Mouse (Mus musculus) layer of hippocampus, adult 11-12 months (tissue): ENCODE results near the gene Rgs9bp.
"Not testable (repeated sequence)": the region's sequence is repeated elsewhere in the genome, so short reads cannot be mapped to it uniquely, and the experiment has no call there.

Experiments used
- DNase-seq: peaks from one replicate; pipeline ENCODE4 v3.0.0; 2022; ENCODE audit warnings: low spot score

Rgs9bp gene

DNA sequence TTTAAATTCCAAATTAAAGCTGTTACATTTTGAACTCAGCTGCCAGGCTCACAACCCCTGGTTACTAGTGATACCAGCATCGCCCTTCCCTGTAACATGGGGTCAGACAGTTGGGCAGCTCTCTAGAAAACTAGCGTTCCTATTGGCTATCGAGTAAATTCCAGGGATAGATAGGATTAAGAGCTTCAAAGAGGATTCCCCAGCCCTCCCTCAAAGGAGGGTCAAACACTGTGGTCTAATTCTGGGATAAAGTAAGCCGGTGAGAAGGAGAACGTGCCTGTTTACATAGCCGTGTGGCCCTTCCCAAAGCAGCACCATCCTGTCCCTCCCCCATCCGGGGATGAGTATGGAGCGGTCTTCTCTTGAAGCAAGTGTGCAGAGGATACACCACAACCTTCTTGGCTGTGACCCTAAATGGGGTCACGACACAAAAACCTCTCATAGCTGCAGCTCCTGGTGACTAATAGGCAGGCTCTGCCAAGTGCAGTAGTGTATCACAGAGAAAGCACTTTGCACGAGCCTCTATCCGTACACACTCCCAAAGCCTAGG is 1.8 kb downstream of the Rgs9bp start:
- DNase-seq, result no peak

DNA sequence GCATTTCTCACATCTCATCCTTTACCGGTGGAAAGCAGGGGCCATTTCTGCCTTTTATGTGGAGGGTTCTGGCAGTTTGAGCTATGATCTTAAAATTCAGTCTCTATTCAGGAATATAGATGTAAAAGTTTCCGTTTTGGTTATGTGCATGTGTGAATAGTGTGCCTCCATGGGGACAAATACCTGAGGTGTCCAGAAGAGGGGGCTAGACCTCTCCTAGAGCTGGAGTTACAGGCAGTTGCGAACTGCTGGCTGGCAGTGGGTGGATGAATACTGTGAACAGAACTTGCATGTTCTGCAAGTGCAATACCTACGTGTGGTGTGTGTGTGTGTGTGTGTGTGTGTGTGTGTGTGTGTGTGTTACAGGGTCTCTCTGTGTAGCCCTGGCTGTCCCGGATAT is 2.7 kb downstream of the Rgs9bp start:
- no peak for DNase-seq

DNA sequence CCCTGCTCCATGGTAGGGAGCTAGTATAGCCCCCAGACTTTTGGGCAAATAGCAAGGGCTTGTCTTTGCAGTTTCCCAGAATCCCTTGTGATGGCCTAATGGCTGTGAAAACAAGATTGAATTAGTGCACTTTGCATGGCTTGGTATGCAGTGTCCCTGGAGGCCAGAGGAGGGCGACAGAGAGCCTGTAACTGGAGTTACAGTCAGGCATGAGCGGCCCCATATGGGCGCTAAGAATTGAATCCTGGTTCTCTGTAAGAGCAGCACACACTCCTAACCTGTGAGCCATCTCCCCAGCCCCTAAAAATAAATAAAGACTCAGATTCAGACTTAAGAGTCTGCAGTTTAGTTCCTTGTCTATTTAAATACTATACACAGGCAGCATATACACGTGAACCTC is 5.5 kb downstream of the Rgs9bp start:
- DNase-seq, result no peak

DNA sequence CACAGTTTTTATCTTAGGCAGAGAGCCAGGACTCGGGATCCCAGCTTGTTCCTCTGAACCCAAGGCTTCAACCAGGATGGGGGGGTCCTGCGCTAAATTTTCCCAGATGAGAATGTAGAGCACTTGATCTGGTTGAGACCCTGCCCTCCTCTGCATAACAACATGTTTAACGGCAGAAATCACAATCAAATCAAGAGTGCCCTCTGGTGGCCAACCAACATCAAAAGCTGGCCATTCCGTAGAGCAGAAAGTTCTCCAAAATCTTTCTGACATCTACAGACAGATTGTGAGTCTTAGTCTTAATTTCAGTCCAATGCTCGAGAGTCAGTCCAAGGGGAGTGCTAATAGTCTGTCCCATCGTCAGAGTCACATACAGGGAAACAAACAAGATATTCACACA is 14.5 kb downstream of the Rgs9bp start:
- DNase-seq, result not testable (repeated sequence)

DNA sequence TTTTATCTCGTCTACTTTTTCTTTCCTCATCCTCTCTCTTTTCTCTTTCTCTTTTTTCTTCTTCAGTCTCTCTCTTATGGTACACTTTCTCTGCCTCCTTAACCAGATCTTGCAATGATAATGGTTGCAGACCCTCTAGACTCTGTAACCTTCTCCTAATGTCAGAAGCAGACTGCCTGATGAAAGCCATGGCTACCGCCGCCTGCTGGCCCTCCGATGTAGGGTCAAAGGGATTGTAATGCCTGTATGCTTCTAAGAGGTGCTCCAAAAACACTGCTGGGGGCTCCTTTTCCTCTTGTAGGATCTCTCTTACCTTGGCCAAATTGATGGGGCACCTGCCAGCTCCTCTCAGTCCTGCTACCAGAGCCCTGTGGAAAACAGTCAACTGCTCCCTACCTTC is 15.7 kb downstream of the Rgs9bp start:
- DNase-seq, result not testable (repeated sequence)

DNA sequence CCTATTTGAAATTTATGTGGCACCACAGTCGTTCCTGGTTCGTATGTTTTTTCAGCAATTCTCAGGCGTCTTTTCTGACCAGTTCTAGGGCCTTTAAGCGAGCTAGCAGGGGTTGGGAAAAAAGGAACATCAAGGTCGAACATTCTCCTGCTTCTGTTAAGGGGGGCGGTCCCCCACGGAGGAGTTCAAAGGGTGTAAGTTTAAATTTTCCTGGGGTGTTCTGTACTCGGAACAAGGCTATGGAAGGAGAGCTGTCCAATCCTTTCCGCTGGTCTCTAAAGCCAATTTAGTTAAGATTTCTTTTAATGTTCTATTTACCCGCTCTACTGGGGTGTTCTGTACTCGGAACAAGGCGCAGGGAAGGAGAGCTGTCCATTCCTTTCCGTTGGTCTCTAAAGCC is 19.4 kb downstream of the Rgs9bp start:
- DNase-seq, result not testable (repeated sequence)

DNA sequence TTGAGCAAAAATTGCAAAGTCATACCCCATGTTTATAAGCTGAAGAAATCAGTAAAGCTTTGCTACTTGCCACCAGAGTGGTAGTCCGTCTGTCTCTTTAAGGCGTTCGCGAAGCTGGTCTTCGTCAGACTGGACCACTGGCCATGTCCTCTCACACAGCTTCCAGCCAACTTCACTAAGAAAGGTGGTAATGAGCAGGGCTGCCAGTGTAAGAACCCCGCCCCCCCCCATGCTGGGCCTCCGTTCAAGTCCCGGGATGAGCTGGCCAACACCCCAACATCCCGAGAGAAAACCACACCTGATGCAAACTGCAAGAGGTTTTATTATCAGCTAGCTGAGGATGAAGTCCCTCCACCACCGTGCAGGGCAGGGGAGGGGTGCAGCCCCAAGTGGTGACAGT is 20.5 kb downstream of the Rgs9bp start:
- DNase-seq, result not testable (repeated sequence)

DNA sequence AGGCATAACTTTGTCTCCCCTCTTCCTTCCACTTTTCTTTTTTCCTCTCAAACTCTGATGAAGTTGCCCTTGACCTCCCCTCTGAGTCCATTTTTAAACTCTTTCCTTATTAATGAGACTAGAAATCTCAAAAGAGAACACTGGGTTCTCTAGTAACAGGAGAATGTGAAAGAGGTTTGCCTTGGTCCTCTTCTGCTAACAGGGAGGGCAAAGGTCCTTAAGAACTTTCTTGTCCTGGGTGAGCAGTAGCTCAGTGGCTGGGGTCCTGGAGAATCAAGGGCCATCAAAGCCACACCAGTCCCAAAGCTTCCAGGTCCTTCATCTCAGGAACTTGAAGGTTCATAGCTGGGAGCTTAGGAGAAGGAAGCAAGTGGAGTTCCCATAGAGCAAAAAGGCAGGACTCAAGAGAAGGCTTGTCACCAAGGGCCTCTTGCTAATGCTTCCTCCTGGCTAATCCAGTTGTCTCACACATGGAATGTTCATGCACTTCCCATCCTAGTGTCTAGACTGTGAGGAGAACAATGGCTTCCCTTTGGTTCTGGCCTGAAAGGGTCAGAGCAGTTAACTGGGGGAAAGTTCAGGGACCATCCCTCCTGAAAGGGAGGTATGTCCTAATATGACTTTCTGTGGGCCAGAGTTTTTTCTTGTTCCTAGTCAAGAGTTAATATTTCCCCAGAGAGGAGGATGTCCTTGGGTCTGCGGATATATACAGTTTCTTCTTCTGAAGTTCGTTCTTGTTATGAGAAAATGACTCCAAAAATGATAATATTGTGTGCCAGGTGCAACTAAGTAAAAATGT is 21.1 kb downstream of the Rgs9bp start:
- DNase-seq, result no peak

DNA sequence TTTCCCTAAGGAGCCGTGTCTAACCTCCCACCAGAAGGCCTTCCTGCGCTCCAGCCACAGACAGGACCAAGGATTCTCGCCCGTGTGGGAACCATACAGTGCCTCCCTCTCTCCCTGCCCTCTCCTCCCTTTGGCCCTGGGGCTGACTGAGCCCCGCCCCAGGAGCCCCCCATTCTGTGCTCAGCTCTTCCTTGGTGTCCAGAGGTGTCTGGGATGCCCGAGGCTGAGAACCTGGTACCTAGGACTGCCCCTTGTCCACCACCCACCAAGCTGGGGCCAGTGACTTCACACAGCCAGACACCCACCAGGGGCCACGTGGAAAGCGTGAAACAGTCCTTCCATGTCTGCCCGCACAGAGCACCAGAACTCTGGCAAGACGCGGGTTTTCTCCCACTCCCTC is 22.3 kb downstream of the Rgs9bp start:
- DNase-seq, result no peak

DNA sequence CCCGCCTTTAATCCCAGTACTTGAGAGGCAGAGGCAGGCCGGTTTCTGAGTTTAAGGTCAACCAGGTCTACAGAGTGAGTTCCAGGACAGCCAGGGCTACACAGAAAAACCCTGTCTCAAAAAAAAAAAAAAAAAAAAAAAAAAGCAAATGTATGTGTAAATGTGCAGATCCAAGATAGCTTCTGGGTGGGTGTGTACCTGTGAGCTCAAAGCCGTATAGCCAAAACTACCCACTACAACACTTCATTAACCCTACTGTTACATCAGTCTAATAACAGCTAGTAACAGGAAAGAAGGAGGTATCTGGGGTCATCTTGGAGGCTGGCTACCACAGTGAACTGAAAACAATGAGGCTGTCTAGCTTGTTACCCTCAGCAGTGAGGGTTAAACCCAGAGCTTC is 25.5 kb downstream of the Rgs9bp start:
- DNase-seq, result no peak

DNA sequence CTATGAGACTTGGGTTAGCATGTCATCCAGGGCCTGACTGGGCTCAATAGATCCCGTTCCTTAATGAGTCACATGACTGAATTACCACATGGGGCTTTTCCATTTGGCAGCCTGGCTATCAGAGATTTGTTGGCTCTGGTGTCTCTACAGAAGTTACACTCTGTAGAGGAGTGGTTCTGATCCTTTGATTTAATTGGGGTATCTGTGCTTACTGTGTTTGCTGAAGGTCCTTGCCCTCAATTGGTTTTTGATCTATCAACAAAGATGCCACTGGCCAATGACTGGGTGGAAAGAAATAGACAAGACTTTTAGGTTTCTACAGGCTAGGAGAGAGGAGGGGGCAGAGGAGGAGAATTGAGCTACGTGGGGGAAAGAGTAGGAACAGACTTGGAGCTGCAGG is 26.7 kb downstream of the Rgs9bp start:
- DNase-seq, result no peak

DNA sequence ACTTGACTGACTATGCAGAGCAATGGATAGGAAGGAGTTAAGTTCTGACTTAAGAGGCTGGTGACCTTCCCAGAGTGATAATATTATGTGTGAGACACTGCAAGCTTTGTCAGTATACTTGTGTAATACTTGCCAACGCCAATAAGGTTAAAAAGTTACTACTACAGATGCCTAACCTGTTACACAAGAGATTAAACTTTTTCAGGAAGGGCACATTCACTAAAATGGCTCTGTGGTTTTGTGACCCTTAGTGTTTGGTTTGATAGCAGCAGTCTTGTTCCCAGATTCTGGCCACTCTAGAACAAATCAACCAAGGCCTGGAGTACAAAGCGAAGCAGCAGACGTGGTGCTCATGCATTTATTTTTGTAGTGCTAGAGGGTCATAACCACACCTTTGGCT is 27.8 kb downstream of the Rgs9bp start:
- no peak for DNase-seq

DNA sequence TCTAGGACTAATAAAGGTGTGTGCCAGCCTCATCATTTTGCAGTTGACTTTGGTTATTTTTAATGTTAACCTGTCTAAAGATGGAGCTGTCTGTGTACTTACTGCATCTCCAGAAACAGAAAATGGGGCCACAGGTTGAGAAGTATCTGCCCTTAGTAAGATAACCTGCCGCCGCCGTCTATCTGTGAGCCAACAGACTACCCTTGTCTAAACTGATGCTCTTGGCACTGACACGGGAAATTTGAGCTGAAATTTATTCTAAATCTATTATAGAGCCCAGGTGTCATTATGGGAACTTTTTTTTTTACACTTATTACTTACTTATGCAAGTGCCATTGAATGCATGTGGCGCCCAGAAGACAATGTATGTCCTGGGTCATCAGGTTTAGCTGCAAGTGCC is 28.5 kb downstream of the Rgs9bp start:
- no peak for DNase-seq

DNA sequence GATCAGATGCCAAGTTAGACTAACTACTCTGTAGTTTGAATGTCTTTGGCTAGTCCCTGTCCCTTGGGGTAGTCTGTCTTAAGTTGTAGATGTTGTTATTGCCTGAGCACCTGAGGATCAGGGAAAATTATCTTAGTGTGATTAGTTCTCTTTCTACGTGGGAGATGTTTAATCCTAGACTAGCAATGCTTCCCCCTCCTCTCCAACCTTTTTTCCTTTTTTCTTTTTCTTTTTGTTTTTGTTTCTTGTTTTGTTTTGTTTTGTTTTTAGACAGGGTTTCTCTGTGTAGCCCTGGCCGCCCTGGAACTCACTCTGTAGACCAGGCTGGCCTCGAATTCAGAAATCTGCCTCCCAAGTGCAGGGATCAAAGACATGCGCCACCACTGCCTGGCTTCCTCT is 29.2 kb downstream of the Rgs9bp start, which contains the start of gene Nudt19:
Nudt19 (minus strand) TSS at position 100 of the 399 bp plus-strand sequence.
- DNase-seq, result no peak

DNA sequence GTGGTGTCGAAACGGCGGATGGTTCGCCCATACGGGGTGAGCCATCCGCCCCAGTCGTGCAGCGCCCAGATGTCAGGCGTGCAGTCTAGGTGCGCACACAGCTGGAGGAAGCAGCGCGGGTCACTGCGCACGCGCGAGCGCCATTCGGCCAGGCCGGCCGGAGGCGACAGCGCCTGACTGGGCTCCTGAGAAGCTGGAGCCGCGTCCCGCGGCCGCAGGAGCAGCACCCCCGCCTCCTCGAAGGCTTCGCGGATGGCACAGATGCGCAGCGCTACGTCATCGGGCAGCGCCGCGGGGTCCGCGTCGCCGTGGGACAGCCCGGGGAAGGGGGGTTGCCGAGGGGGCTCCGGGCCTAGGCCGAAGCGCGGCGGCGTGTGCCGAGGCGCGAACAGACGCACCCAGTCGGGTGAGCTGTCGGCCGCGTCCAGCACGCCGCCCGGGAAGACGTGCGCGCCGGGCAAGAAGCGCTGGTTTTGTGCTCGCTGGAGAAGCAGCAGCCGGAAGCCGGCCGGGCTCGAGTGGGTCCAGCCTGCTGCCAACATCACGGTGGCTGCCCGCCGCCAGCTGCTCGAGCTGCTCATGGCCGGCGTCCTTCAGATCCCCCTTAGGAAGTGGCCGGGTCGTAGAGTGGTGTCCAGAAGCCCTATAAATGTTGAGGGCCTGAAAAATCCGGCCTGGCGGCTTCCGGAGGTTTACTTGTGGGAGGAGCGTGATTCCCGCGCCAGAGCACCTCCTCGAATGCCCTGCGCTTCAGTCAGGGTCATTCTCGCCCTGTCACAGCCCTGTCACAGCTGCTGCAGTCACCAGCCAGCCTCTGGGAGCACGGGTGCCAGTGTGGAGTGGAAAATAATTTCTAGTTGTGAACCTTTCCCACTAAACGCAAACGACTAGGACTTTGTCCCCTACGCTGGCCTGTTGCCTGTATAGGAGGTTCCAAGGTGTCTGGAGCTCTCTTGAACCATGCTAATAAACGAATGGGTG is 29.9 kb downstream of the Rgs9bp start:
- DNase-seq, result peak; percentile 89

DNA sequence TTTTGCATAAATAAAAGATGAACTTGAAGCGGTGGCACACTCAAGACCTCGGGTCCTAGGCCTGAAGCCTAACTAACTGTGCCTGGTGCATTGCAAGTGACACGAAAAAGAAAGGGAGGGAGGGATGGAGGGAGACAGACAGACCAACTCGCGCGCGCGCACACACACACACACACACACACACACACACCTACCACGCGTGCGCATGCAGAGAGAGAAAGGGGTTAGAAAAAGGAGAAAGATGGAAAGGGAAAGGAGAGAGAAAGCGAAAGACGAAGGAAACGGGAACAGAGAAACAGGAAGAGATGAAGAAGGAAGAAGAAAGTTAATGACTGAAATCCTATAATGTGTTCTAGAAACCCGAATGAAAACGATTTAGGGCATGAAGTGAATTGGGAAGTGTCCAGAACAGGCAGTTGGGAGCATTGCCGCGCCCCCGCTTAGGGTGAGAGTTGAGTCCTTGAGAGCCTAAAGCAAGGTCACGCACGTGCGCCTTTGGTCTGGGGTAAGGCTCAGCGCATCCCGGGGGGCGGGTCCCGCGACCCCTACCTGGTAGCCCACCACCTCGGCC is 30.7 kb downstream of the Rgs9bp start:
- peak; percentile 61 for DNase-seq

DNA sequence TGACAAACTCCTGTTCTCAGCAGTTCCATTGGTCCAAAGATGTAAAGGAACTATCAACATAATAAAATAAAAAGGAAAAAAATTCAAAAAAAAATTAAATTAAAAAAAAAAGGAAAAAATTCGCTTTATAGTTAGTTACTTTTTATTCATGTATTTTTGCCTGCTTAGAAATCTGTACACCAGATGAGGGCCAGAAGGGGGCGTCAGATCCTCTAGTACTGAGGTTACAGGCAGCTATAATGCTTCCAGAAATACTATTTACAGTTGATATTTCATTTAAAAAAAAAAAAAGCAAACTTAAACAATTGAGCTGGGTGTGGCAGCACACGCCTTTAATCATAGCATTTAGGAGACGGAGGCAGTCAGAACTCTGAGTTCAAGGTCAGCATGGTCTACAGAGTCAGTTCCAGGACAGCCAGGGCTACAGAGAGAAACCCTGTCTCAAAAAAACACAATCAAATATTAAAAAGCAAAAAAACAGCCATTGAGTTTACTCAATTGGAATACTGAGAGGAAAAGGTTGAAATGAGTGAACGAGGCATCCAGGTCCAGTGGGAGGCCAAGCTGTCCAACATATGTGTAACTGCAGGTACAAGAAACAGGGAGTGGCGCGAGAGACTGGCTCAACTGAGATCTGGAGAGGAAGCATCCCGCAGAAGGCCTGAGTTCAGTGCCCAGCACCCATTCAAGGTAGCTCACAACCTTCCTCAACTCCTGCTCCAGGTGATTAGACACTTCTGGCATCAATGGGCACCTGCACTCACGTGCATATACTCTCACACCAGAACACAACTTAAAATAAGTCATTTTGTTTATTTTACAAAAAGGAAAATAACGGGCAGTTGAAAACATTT is 31.4 kb downstream of the Rgs9bp start:
- peak; percentile 46 for DNase-seq

DNA sequence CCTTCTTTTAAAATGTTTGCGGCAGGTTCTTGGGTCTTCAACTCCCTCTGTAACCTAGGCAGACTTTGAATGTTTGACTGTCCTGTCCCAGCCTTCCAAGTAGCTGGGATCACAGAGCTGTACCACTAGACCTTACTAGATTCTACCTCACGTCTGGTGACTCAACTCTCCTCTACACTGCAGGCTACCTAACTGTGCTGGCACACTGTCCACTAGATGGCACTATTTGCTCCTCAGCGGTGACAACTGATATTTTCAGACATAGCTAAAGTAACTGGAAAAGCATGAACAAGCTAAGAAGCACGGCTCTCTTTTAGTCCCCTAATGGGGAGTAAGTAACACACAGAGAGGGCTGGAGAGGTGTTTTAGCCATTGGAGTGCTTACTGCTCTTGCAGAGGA is 39.5 kb downstream of the Rgs9bp start:
- peak; percentile 65 for DNase-seq

DNA sequence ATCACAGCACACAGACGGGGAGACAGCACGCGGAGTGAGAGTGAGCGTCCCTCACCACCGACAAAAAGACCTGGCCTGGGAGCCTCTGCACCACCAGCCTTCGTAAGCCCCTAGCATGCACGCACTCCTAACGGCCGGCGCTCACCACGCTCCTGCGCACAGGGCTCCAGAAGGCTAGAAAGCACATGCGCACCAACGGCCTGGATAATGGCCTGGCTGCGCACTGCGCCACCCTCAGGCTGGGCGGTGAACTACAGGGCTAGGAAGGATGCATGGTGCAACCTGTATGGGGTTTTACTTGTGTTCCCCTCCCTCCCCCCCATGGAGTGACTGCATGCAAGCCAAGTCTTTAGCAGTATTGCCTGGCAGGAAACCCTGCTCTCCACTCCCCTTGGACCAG is 47.8 kb downstream of the Rgs9bp start, which contains the start of gene Tdrd12:
Tdrd12 (minus strand) TSS at position 184 of the 400 bp plus-strand sequence.
- no peak for DNase-seq

DNA sequence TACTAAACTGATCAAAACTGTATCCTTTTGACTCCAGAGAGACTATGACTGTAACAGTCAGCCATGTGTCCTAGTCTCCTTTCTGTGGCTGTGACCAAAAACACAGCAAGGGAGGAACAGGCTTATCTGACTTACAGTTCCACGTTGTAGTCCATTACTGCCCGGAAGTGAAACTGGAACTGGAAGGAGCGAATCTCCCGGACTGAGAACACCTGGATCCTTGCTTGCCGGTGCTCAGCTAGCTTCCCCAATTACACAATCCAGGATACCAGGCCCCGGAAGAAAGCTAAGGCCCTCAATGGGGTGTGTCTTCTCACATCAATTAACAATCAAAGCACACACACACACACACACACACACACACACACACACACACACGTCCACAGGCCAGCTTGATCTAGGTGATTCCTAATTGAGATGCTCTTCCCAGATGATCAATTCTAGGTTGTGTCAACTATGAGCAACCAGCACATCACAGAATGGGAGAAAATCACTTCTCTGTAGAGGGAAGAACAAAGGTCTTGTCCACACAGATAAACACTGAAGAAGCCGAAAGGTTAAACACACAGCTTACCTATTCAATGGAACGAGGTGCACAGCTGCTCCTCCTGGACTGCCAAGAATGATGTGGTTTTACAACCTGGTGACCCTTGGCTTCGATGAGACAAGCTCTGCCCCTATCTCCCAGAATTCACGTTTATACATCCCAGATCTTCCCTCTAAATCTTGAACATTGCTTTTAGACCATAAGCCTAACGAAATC is 49.5 kb downstream of the Rgs9bp start:
- no peak for DNase-seq
